Mouse (Mus musculus) forebrain, embryonic 13.5 days (tissue): Measurements from ENCODE around the gene Dpagt1. TPM values are rescaled to one million over a fixed set of nuclear protein-coding genes. Genes with fewer than 3 reads are reported as not detected.

Experiments
- ATAC-seq: fragments of 200-750 bp; cut with Nextera tagmentation; 2 replicates; pipeline ENCODE4 v1.8.0; 2017
- H3K27ac ChIP-seq: fragments of 300-500 bp; sonication (generic); 2 replicates; pipeline ENCODE4 v1.5.1; 2015; ENCODE audit warnings: inconsistent platforms, mild to moderate bottlenecking, moderate library complexity
- H3K27me3 ChIP-seq: fragments of 300-500 bp; sonication (generic); 2 replicates; pipeline ENCODE4 v1.6.1; 2015; ENCODE audit warnings: mild to moderate bottlenecking, inconsistent platforms
- H3K36me3 ChIP-seq: fragments of 300-500 bp; sonication (generic); 2 replicates; pipeline ENCODE4 v1.6.1; 2015; ENCODE audit warnings: mild to moderate bottlenecking, inconsistent platforms; ENCODE audit not compliant: poor library complexity, severe bottlenecking
- H3K4me1 ChIP-seq: fragments of 300-500 bp; sonication (generic); 2 replicates; pipeline ENCODE4 v1.6.1; 2015; ENCODE audit warnings: inconsistent platforms
- H3K4me2 ChIP-seq: fragments of 300-500 bp; sonication (generic); 2 replicates; pipeline ENCODE4 v1.6.1; 2015; ENCODE audit warnings: inconsistent platforms, mild to moderate bottlenecking, moderate library complexity
- H3K4me3 ChIP-seq: fragments of 300-500 bp; sonication (generic); 2 replicates; pipeline ENCODE4 v1.5.1; 2015; ENCODE audit warnings: mild to moderate bottlenecking, inconsistent platforms
- H3K9ac ChIP-seq: fragments of 300-500 bp; sonication (generic); 2 replicates; pipeline ENCODE4 v1.6.1; 2015; ENCODE audit warnings: mild to moderate bottlenecking, inconsistent platforms
- H3K9me3 ChIP-seq: fragments of 300-500 bp; sonication (generic); replicated peaks from 2 replicates; pipeline ENCODE4 v1.6.1; 2016; ENCODE audit warnings: inconsistent platforms
- WGBS: fragments of 180-500 bp; shearing (Covaris S2); methylation state at CpG from one replicate; pipeline ENCODE4 v1.1.7; 2015; 5-methylcytosine and 5-hydroxymethylcytosine counted together
- polyA plus RNA-seq: library from polyadenylated mRNA; unstranded; fragments of >200 nt; fragmentation: Nextera tagmentation; extraction: Ambion mirVana; gene quantifications from 2 replicates; pipeline ENCODE4 v1.2.1, GENCODE M21; 2015

The Dpagt1 gene
- polyA plus RNA-seq, 1 experiment from 2014 or later = 36.8 TPM

GRCm38 (mm10) chr9:44307248-44307647, 18.6 kb upstream of the Dpagt1 start:
- peaks cover 28% of the 10 kb centered on the region for H3K4me1 ChIP-seq
- H3K36me3 ChIP-seq = peaks cover 21% of the 10 kb centered on the region
- ATAC-seq = no peak
- H3K4me3 ChIP-seq = no peak overlapping the region
- no peaks in the 10 kb centered on the region for H3K27me3 ChIP-seq
- no peak overlapping the region for H3K9ac ChIP-seq
- no peak overlapping the region for H3K27ac ChIP-seq
- H3K4me2 ChIP-seq = no peak overlapping the region
- WGBS = 88% methylated on average over 2 of the region's 2 CpGs
- no peaks in the 10 kb centered on the region for H3K9me3 ChIP-seq

- Histone ChIP-seq H3K27me3 (no peaks in the 10 kb centered on the region), H3K4me2 (no peak overlapping the region), H3K4me1 (peaks cover 22% of the 10 kb centered on the region), H3K9ac (no peak overlapping the region), H3K9me3 (no peaks in the 10 kb centered on the region), H3K36me3 (peaks cover 39% of the 10 kb centered on the region), H3K27ac (no peak overlapping the region), H3K4me3 (no peak overlapping the region)
- WGBS = 67% methylated on average over 3 of the region's 3 CpGs
- ATAC-seq = no peak
Observed at GRCm38 (mm10) chr9:44309756-44310155, 16.1 kb upstream of the Dpagt1 start.

GRCm38 (mm10) chr9:44310750-44311135, 15.1 kb upstream of the Dpagt1 start:
- WGBS = 31% methylated on average over 10 of the region's 10 CpGs
- Histone ChIP-seq H3K4me1 (peaks cover 19% of the 10 kb centered on the region; the same call in 1 of the 2 replicates), H3K27ac (no peak overlapping the region), H3K9me3 (no peaks in the 10 kb centered on the region), H3K27me3 (no peaks in the 10 kb centered on the region), H3K4me2 (no peak overlapping the region), H3K36me3 (peaks cover 49% of the 10 kb centered on the region), H3K9ac (no peak overlapping the region), H3K4me3 (no peak overlapping the region)
- ATAC-seq = no peak

- peaks cover 19% of the 10 kb centered on the region; the same call in 1 of the 2 replicates for H3K4me1 ChIP-seq
- WGBS = 4% methylated on average over 27 of the region's 27 CpGs
- no peak overlapping the region for H3K4me2 ChIP-seq
- no peaks in the 10 kb centered on the region for H3K9me3 ChIP-seq
- no peak overlapping the region for H3K9ac ChIP-seq
- no peaks in the 10 kb centered on the region for H3K27me3 ChIP-seq
- peaks cover 56% of the 10 kb centered on the region for H3K36me3 ChIP-seq
- ATAC-seq = no peak
- no peak overlapping the region for H3K4me3 ChIP-seq
- no peak overlapping the region for H3K27ac ChIP-seq
Observed at GRCm38 (mm10) chr9:44311136-44312134, 14.4 kb upstream of the Dpagt1 start.

GRCm38 (mm10) chr9:44313476-44314256, 12.2 kb upstream of the Dpagt1 start:
- Histone ChIP-seq H3K9ac (peak overlapping the region; percentile 9; the same call in 1 of the 2 replicates), H3K4me3 (no peak overlapping the region), H3K4me1 (peaks cover 32% of the 10 kb centered on the region), H3K9me3 (no peaks in the 10 kb centered on the region), H3K27me3 (no peaks in the 10 kb centered on the region), H3K36me3 (peaks cover 63% of the 10 kb centered on the region), H3K4me2 (0 out of 2 replicates have a peak overlapping the region, but pooled peaks have one; percentile 3), H3K27ac (no peak overlapping the region)
- 70% methylated on average over 19 of the region's 19 CpGs for WGBS
- no peak for ATAC-seq

- Histone ChIP-seq H3K36me3 (peaks cover 63% of the 10 kb centered on the region), H3K4me2 (0 out of 2 replicates have a peak overlapping the region, but pooled peaks have one; percentile 3), H3K27ac (no peak overlapping the region), H3K9ac (peak overlapping the region; percentile 9; the same call in 1 of the 2 replicates), H3K27me3 (no peaks in the 10 kb centered on the region), H3K4me3 (no peak overlapping the region), H3K4me1 (peaks cover 37% of the 10 kb centered on the region), H3K9me3 (no peaks in the 10 kb centered on the region)
- no peak for ATAC-seq
- 49% methylated on average over 4 of the region's 4 CpGs for WGBS
Observed at GRCm38 (mm10) chr9:44314257-44314547, 11.6 kb upstream of the Dpagt1 start.

GRCm38 (mm10) chr9:44314910-44315309, 10.9 kb upstream of the Dpagt1 start:
- Histone ChIP-seq H3K27me3 (no peaks in the 10 kb centered on the region), H3K36me3 (peaks cover 63% of the 10 kb centered on the region), H3K4me2 (no peak overlapping the region), H3K9ac (no peak overlapping the region), H3K27ac (no peak overlapping the region), H3K4me3 (no peak overlapping the region), H3K9me3 (no peaks in the 10 kb centered on the region), H3K4me1 (peaks cover 41% of the 10 kb centered on the region)
- no peak for ATAC-seq
- WGBS = 93% methylated on average over 18 of the region's 18 CpGs

- peak overlapping the region; percentile 97 for H3K4me2 ChIP-seq
Observed at GRCm38 (mm10) chr9:44317452-44317851, 8.4 kb upstream of the Dpagt1 start.

GRCm38 (mm10) chr9:44318076-44318825, 7.6 kb upstream of the Dpagt1 start:
- peak overlapping the region; percentile 97 for H3K4me3 ChIP-seq
- no peak overlapping the region for H3K27ac ChIP-seq
- H3K27me3 ChIP-seq = no peaks in the 10 kb centered on the region
- 50% methylated on average over 5 of the region's 5 CpGs for WGBS
- H3K4me2 ChIP-seq = peak overlapping the region; percentile 97
- H3K4me1 ChIP-seq = peaks cover 35% of the 10 kb centered on the region
- no peaks in the 10 kb centered on the region for H3K9me3 ChIP-seq
- peaks cover 39% of the 10 kb centered on the region for H3K36me3 ChIP-seq
- ATAC-seq = no peak
- peak overlapping the region; percentile 93 for H3K9ac ChIP-seq

More at GRCm38 (mm10) chr9:44317452-44317851, 8.4 kb upstream of the Dpagt1 start:
- Histone ChIP-seq H3K27ac (no peak overlapping the region), H3K9me3 (no peaks in the 10 kb centered on the region), H3K27me3 (no peaks in the 10 kb centered on the region), H3K9ac (no peak overlapping the region), H3K4me3 (no peak overlapping the region), H3K4me1 (peaks cover 35% of the 10 kb centered on the region), H3K36me3 (peaks cover 47% of the 10 kb centered on the region)
- 67% methylated on average over 4 of the region's 4 CpGs for WGBS
- ATAC-seq = no peak

- Histone ChIP-seq H3K27me3 (no peaks in the 10 kb centered on the region), H3K4me1 (peaks cover 33% of the 10 kb centered on the region), H3K9me3 (no peaks in the 10 kb centered on the region), H3K36me3 (peaks cover 34% of the 10 kb centered on the region), H3K9ac (peak overlapping the region; percentile 93), H3K4me2 (peak overlapping the region; percentile 97), H3K27ac (no peak overlapping the region), H3K4me3 (peak overlapping the region; percentile 97)
- no peak for ATAC-seq
- 31% methylated on average over 3 of the region's 3 CpGs for WGBS
Observed at GRCm38 (mm10) chr9:44318826-44319095, 7.1 kb upstream of the Dpagt1 start.

- peaks cover 29% of the 10 kb centered on the region for H3K36me3 ChIP-seq
- H3K27me3 ChIP-seq = no peaks in the 10 kb centered on the region
- peak; percentile 13 for ATAC-seq
- peak overlapping the region; percentile 97 for H3K4me3 ChIP-seq
- WGBS = 3% methylated on average over 37 of the region's 37 CpGs
- H3K9me3 ChIP-seq = no peaks in the 10 kb centered on the region
- peak overlapping the region; percentile 68 for H3K27ac ChIP-seq
- H3K4me2 ChIP-seq = peak overlapping the region; percentile 97
- H3K9ac ChIP-seq = peak overlapping the region; percentile 93
- H3K4me1 ChIP-seq = peaks cover 29% of the 10 kb centered on the region
Observed at GRCm38 (mm10) chr9:44319105-44319886, 6.5 kb upstream of the Dpagt1 start.
